Mouse (Mus musculus): Measurements from ENCODE around the gene Ociad2.

Ociad2 gene

DNA sequence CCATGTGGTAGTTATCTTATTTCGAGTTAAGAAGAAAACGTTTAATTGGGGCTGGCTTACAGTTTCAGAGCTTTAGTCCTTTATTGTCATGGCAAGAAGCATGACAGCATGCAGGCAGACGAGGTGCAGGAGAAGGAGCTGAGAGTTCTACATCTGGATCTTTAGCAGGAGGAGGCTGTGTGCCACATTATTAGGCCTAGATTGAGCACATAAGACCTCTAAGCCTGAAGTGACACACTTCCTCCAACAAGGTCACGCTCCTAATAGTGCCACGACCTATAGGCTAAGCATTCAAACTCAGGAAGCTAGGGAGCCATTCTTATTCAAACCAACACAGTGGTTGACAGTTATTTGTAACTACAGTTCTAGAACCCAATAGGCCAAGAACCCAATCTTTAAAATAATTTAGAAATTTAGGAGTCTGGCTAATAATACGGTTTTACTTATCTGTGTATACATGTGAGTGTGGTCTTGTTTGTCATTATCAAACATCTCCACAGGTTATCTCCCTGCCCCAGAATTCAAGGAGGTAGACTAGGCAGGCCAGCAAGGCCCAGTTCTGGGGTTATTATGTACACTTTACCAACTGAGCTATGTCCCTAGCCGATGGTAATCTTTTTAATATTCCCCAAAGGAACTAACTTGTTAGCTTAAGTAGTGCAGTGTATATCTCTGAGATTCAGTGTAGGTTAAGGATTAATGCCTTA is 39.1 kb downstream of the Ociad2 start:
- DNase-seq = no peak

- no peak for DNase-seq
These were observed 44.9 kb downstream of the Ociad2 start for GRCm38 (mm10) chr5:73295916-73296315.

- DNase-seq = no peak
These were observed 45.8 kb downstream of the Ociad2 start for GRCm38 (mm10) chr5:73295016-73295415.

GRCm38 (mm10) chr5:73293458-73293827 is 47.4 kb downstream of the Ociad2 start:
- DNase-seq = no peak

- DNase-seq = peak; percentile 99
These were observed 48.0 kb downstream of the Ociad2 start, which contains the start of gene Ociad1 for GRCm38 (mm10) chr5:73292502-73293457. Ociad1 (plus strand) TSS chr5:73292784.

DNA sequence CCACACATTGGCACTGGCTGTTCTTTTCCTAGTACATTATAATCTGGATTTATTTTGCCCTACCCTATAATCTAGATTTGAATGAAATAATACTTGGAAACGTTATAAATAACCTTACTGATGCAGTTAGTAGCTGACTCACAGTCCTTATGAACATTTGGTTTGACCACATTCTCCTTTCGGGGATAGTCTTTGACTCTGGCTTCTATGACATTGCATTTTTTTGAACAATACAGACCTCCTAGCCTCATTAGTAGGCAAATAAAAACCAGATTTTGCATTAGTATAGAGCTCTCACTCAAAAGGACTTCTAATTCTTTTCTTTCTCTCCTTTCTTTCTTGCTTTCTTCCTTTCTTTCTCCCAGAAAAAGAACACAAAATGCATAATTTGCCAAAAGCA is 50.9 kb downstream of the Ociad2 start:
- no peak for DNase-seq

GRCm38 (mm10) chr5:73286603-73287002 is 54.2 kb downstream of the Ociad2 start:
- no peak for DNase-seq

DNA sequence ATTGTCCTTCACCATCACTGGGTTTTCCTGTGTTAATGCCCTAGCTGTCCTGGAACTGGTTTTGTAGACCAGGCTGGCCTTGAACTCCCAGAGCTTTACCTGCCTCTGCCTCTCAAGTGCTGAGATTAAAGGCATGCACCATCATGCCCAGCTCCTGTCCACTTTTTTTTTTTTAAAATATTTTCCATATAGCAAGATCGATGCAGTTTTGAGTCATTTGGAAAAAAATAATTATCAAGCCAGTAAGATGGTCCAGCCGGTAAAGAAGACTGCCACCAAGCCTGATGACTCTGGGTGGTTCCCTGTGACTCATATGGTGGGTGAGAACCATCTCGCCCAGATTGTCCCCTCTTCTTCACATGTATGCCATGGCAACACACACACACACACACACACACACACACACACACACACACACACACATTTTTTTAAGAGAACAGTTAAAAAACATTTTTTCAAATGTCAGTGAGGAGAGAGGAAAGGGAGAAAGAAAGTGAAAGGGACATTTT is 55.3 kb downstream of the Ociad2 start:
- DNase-seq = no peak

GRCm38 (mm10) chr5:73284046-73284445 is 56.8 kb downstream of the Ociad2 start:
- no peak for DNase-seq

DNA sequence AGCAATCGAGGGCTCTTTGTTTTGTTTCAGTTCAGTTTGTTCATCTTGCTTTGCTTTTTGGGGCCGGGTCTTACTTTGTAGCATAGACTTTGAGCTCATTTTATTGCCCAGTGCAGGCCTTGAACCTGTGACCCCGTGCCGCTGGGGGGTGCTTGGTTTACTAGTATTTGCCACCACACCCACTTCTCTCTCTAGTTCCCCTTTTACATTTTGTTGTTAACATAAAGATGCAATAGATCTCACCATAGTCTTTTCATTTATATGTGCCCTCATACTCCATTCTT is 60.3 kb downstream of the Ociad2 start:
- no peak for DNase-seq

- DNase-seq = peak; percentile 8
These were observed 60.9 kb downstream of the Ociad2 start for GRCm38 (mm10) chr5:73279732-73280566.

DNA sequence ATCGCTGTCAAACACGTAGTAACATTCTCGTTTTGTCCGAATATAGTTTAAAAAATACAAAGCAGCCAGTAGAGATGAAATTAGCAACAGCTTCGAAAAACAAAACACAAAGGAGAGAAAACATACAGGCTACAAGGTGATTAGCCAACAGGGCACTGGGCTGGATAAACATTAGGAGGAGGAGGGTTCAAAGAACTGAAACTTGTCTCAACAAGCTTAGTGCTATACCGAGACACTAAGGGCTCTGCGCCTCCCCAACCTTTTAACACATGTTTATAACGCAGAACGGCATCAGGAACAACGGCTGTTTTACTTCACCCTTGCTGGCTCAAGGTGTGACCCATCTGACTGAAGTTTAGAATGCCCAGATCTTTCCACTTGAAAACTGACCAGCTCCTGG is 61.6 kb downstream of the Ociad2 start:
- peak; percentile 16 for DNase-seq

DNA sequence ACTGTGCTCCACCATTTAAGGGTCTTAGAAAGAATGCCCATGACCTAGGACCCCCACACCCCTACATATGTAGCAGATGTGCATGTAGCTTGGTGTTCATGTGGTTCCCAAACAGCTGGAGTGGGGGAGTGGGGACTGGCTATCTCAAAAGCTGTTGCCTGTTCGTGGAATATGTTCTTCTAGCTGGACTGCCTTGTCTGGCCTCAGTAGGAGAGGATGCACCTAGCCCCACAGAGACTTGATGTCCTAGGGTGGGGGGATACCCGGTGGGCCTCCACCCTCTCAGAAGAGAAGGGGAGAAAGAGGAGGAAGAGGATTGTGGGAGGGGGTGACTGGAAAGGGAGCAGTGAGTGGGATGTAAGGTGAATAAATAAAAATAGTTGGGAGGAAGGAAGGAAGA is 65.9 kb downstream of the Ociad2 start:
- no peak for DNase-seq

GRCm38 (mm10) chr5:73273171-73273570 is 67.7 kb downstream of the Ociad2 start:
- DNase-seq = no peak

Measured in embryo, embryonic 11 days (tissue).